Mouse (Mus musculus) cerebellum, adult 9-10 months (tissue): ENCODE data around the gene Rpgrip1.

ENCODE experiments used
- DNase-seq: peaks from one replicate; pipeline ENCODE4 v3.0.0; 2022

The Rpgrip1 gene

DNA sequence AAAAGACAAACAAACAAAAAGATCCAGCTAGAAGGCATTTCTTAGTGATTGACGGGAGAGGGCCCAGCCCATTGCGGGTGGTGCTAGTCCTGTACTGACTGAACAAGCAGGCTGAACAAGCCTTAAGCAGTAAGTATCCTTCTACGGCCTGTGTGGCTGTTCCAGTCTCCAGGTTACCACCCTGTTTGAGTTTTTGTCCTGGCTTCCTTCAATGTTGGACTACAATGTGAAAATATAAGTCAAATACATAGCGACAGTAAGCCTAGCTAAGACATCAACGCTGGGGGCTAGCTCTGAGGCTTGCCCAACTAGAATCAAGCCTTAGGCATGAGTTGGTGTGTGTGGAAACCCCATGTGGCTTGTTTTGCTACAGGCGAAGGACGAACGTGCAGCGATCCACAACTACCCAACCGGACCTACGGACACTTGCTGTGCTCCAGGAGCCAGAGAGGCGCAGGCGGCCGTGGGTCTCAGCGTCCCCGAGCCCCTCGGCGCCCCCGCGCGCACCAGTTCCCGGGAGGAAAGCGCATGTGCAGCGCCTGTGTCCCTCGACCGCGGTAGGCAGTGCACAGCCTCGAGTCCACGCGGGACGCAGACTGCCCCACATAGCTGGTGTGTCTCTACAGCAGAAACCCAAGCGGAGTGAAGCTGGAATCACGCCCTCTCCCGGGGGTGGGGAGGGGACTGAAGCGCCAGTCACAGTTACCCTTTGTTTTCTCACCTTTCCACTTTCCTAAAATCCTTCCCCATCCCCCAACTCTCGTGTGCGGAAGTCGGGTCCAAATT is 8.5 kb downstream of the Rpgrip1 start:
- DNase-seq: peak; percentile 70

DNA sequence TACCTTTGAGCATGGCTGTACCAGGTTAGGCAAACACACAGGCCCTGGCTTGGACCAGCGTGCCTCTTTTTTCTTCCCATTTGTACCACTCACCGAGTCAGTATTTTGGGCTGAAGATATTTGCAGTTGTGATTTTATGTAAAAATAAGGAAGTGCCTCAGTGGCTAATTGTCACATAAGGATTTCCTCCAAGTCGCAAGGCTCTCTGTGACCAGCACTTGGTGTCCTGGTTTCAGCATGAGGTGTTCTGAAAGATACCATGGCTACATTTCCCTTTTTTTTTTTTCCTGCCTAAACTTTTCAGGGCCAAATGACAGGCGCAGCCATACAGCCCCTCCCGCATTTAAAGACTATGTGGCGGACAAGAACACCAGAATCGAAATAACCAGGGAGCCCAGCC is 9.7 kb downstream of the Rpgrip1 start:
- no peak for DNase-seq

DNA sequence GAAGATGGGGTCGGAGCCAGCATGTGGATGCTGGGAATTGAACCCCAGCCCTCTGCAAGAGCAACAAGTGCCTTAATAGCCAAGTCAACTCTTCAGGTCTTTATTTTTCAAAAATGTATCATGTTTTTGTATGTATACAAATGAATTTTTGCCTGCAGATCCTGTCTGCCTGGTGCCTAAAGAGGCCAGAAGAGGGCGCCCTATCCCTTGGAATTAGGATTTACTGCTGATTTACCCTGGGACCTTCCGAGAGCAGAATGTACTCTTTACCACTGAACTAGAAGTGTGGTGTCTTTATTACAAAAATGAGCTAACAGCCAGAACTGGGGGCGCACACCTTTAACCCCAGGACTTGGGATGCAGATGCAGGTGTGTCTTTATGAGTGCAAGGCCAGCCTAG is 13.4 kb downstream of the Rpgrip1 start:
- DNase-seq: peak; percentile 79

DNA sequence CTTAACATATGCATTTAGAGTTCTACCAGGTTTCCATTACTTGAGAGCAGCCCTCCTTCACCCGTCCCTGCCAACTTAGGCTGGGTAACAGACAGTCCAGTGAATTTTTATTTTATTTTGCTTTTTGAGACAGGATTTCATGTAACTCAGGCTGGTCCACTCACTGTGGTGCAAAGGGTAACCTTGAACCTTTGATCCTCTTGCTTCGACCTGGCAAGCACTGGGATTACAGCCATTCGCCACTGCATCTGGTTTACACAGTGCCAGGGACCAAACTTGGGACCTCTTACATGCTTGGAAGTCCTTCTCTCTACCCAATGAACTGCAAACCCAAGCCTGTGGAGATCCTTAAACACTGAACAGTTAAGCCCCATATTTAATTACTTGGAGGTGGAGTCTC is 14.1 kb downstream of the Rpgrip1 start:
- DNase-seq: no peak

DNA sequence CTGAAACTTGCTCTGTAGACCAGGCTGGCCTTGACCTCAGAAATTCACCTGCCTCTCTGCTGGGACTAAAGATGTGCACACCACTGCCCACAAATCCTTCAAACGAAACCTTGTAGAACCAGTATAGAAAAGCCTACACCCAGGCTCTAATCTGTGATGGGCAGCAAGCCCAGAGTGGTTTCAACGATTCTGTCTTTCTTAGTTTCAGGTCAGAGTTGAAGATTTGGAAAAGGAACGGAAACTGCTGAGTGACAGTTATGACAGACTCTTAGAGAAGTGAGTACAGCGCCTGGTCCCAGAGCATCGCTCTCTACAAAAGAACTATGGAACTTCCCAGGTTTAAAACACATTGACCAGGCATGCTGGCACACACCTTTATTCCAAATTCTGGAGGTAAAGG is 23.1 kb downstream of the Rpgrip1 start:
- no peak for DNase-seq

DNA sequence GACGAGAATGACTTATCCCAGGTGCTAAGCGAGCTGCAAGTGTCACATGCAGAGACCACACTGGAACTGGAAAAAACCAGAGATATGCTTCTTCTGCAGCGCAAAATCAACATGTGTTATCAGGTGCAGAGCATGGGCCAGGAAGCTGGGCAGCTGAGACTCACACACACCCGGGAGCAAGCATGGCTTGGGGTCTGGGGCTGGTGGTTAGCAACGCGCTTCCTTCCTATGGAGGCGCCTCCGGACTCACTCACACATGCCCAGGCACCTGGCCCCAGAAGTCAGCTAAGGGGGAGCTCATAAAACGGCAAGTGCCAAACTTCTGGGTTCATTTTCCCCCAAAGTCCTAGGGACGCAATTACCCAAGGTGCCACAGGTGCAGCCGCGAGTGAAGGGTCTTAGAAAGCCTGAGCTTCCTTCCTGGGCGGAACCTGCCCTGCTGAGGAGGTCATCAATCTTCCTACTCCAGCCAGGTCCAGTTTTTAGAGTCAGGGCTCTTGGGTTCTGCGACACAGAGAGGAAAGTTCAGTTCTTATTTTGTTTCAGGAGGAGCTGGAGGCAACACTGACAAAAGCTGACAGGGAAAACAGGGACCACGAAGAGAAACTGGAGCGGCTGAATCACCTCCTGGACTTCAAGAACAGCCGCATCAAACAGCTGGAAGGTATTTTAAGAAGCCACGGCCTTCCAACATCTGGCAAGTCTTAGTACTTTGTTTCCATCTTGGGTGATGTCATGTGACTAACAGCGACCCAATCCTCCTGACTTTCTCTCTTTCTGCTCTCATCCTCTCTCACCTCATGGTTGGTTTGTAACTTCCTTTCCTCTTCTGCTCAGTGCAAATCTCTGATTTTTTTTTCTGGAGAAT is 30.3 kb downstream of the Rpgrip1 start:
- DNase-seq: no peak

DNA sequence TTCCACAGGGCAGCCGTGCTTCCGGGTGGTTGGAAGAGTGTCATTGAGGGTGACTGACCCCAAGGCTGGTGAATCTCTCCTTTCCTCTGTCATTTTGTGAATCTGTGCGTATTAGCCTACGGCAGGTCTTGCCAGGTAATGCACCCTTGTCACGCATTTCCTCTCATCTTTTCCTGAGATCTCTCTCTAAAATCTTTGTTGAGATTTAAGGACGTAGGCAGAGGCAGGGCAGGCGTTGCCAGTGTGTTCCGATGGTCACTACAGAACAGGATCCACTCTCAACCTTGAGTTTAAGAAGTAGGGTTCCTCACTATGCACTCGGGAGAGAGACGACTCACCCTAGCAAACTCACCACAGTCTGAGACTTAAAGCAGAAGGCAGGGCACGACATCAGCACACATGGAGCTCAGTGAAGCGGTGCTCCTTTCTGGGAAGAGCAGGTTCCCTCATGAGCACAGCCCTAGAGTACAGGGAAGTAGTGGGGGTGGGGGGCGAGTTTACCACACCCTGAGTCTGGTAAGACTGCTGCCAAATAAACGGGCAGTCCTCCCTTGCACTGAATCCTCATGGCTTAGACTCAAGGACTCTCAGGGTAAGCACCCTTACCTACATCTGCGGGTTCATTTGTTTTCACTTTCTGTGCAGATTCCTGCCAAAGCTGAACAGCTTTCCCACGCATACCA is 31.1 kb downstream of the Rpgrip1 start:
- no peak for DNase-seq

DNA sequence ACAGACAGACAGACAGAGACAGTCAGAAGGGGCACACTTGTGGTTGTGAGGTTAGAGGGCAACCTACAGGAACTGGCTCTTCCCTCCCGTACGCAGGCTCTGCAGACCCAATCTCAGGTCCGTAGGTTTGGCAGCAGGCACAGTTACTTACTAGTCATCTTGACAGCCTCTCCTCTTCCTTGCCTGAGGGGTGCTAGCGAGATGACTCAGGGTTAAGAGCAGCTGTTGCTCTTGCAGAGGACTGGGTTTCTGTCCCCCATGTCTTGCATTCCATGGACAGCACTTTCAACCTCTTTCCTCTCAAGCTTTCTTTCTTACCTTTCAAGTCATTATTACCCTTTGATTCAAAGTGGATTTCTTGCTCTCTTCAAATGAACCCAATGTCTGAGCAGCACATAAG is 33.7 kb downstream of the Rpgrip1 start:
- DNase-seq: no peak

DNA sequence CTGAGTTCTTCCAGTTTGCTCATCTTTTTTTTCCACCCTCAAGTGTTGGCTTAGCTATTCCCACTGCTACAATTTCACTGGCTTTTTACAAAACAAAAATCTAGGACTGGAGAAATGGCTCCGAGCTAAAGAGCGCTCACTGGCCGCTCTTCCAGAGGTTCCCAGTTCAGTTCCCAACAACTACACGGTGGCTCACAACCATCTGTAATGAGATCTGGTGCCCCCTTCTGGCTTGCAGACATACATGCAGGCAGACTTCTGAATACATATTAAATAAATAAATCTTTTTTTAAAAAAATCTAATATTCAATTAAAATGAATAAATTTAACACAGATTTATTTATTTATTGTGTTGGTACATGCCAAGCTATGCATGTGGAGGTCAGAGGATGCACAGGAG is 36.0 kb downstream of the Rpgrip1 start:
- no peak for DNase-seq

DNA sequence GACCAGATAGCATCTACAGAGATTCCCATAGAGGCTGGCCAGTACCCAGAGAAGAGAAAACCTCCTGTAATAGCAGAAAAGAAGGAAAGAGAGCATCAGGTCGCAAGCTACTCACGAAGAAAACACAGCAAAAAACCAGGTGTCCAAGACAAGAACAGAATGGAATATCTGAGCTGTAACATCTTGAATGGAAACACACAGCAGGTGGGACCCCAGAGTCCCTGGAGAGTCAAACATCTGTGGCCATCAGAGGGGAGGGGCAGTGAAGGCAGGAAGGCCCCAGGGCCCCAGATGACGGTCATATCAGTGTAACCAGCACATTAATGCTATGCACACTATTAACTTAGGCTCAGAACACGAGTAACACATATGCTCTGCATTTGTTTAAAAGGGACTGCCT is 39.4 kb downstream of the Rpgrip1 start:
- DNase-seq: no peak

DNA sequence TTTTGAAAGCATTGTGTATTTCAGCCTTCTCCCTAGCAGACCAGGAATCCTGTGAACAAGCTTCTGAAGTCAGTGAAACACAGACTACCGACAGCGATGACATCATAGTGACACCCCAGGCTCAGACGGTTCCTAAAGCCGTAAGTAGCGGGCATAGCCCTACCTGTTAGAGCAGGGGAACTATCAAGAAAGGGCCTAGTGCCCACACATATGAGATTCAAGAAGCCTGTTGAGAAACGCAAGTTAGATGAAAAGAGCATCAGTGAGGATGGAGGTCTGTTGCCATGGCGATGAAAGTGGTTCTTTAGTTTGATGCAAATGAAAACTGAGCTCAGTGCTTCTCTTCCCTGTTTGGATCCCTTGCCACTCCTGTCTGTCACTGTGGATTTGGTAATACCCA is 41.7 kb downstream of the Rpgrip1 start:
- DNase-seq: no peak

DNA sequence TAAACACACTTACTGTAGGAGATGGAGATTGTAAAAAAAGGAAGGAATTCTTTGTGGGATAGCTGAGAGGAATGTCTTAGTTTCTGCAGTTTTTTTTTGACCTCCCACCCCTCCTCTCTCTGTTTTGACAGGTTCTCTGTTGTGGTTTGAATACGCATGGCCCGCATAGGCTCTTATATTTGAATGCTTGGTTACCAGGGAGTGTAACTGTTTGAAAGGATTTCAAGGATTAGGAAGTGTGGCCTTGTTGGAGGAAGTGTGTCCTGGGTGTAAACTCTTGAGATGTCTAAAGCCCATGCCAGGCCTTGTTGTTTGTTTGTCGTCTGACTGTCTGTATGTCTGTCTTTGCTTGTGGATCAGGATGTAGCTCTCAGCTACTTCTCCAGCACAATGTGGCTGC is 42.1 kb downstream of the Rpgrip1 start:
- DNase-seq: no peak

DNA sequence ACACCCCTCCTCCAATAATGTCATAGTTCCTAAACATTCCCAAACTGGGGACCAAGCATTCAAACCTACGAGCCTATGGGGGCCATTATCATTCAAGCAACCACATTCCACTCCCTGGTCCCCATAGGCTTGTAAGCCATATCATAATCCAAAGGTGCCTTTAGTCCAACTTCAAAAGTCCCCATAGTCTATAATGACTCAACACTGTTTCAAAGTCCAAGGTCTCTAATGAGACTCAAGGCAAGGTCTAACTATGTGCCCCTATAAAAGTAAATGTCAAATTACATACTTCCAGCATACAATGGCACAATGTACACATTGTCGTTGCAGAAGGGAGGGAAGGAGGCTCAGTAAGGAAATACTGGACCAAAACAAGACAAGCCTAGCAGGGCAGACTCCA is 44.5 kb downstream of the Rpgrip1 start:
- no peak for DNase-seq

DNA sequence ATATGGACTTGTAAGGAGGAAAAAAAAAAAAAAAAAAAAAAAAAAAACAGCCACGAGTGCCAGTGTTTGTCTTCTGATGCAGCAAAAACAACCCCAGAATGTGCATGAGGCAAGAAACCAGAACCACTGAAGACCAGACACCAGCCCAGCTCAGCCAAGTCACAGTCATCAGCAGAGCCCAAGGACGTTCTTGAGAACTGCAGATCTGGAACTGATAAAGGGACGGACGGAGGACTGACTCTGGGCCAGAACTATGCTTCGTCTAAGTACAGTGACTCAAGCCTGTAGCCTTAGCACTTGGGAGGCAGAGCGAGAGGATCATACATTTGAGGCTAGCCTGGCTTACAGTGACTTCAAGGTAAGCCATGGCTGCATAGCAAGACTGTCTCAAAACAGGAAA is 50.4 kb downstream of the Rpgrip1 start:
- no peak for DNase-seq

DNA sequence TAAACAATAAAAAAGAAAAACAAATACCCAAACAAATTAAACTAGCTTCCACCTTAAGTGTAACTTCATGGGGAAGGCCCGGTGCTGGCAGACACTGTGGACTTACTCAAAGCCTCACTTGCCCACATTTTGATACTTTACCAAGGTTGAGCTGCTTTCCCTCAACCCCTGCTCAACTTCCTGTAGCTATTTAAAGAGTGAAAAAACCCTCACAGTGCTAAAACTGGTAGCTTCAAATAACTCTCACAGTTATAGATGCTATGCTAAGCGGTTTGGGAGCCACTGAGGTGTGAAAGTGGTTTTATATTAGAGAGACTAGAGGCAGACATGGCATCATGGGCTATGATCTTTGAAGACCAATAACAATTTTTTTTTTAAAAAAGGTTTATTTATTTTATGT is 56.1 kb downstream of the Rpgrip1 start:
- DNase-seq: no peak

DNA sequence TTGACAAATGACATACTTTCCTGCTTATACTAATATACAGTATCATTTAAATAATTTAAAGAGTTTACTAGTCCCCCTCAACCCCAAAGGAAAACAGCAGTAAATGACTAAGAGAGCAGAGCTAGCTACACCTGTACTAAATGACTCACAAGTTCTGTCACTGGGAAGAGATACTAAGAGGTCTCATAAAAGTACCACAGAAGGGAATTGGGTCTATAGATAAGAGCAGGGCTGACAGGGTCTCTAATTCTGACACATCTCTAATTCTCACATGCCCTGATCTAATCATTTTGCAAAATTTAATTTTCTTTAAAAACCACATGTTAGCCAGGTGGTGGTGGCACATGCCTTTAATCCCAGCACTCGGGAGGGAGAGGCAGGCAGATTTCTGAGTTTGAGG is 78.3 kb downstream of the Rpgrip1 start:
- no peak for DNase-seq

DNA sequence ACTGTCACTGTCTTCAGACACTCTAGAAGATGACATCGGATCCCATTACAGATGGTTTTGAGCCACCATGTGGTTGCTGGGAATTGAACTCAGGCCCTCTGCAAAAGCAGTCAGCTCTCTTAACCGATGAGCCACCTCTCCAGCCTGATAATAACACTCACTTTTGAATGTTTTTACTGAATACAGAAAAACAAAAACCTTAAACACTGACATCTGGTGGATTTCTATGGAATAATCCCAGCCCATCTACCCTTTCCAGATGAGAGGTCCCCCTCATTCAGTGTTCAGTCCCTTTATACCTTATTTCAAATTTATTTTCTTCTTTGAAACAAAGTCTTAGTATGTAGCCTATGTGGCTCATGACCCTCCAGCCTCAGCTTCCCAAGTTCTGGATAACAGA is 79.0 kb downstream of the Rpgrip1 start:
- peak; percentile 19 for DNase-seq

DNA sequence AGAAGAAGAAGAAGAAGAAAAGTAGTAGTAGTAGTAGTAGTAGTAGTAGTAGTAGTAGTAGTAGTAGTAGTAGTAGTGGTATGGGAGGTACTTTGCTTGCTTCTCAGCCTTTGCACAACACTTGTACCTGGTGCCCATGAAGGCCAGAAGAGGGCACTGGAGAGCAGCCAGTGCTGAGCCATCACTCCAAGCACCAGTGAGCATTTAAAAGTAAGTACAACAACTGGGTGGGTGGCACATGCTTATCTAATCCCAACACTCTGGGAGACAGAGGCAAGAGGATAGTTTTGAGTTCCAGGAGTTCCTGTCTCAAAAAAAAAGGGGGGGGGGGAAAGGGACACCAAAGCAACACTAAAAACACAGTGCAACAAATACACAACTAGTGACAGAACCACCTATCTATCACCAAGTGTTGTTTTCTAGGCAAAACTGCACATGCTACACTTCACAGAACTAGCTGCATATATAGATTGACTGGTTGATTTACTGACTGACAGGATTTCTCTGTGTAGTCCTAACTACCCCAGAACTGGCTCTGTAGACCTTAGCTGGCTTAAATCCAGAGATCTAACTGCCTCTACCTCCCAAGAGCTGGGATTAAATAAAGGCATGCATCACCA is 80.3 kb downstream of the Rpgrip1 start:
- peak; percentile 33 for DNase-seq

DNA sequence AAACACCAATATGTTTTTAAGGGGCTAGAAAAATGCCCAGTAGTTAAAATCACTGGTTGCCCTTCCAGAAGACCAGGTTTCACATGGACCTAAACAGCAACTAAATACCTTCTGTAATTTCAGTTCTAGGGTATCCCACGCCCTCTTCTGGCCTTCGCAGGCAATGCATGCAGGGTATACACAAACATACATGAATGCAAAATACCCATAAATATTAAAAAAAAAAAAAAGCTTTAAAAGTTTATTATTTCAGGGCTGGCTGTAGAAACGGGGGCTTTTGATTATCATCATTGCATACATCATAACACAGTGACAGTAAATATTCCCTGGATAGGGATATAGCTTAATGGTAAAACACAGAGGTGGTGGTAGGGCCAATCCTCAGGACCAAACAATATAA is 85.2 kb downstream of the Rpgrip1 start:
- peak; percentile 69 for DNase-seq

DNA sequence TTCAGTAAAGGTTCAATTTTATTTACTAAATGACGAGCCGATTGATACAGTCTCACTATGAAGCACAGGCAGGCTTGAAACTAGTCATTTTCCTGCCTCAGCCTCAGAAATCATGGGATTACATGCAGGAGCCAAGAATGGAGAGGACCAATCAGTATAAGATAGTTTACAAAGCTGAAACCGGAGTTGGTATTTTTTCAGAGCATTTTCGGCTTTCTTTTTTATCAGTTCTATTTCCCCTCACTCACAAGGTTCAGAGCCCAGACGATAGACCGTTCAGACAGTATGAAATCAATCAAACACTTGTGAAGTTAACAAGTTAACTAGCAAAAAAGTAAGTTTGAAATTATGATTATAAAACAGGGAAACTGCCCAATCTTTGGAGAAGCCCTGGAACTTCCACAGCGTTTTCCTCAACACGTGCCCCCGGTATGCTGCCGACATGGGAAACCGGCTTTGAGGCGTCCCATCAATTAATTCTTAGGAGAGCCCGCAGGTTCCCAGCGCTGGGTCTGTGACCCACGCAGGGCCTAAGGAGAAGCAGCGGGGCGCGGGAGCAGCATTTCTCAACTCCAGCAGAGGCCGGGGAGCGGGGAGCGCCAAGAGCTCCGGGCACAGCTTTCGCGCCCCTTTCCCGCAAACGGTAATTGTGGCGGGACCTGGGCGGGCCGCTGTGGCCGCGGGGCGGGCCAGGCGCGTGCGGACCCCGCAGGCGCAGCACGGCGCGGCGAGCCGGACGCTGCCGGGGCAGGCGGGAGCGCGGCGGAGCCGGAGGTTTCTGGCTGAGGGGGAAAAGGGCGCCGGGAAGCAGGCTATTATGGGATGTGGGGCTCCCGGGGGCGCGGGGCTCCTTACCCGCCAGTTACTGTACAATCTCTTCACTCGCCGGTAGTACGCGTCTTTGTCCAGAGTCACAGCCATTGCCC is 86.0 kb downstream of the Rpgrip1 start:
- DNase-seq: peak; percentile 27

DNA sequence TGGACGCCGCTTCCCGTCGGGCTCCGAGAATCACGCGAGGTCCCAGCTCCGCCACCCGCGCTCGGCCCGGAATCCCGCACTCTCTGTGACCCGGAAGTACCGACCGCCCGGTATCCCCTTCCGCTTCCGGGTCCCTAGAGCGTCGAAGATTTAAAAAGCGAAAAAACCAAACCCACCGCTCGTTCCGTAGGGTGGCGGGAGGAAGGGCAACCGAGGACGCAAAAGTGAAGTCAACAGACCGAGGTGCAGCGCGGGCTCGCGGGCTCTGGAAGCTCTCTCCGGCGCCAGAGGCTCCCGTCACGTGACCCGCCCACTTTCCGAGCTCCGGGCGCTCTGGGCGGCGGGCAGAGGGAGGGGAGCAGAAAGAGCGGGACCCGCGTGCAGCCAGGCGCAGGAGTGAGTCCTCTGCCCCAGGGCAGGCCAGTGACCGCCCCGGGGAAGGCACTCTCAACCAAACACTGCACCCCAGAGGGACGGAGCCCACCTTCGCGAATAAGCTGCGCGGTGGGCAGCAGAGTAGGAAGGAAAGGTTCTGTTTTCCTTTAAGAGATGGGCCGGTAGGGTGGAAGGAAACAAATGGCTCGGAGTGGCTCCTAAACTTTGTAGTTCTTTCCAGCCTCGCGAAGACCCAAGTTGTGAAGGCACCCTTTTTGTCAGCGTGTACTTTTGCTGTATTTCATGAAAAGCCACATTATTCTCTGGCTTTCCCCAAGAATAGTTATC is 86.8 kb downstream of the Rpgrip1 start, which contains the start of gene Supt16:
Gene Supt16 (minus strand): TSS at position 261 of the 723 bp plus-strand sequence.
- DNase-seq: peak; percentile 80
